Mouse (Mus musculus) lung, postnatal 0 days (tissue): ENCODE measurements around the gene Serpine1. TPM values are rescaled to one million over a fixed set of nuclear protein-coding genes. Genes with fewer than 3 reads are reported as not detected.
A peak's percentile ranks its signal among the peaks of the same experiment; 100 is the strongest.

Source experiments
- ATAC-seq: fragments of 200-750 bp; cut with Nextera tagmentation; 2 replicates; pipeline ENCODE4 v1.8.0; 2017; ENCODE audit warnings: moderate library complexity
- DNase-seq: peaks from one replicate; pipeline ENCODE4 v3.0.0-alpha.2; 2016; ENCODE audit warnings: low spot score
- H3K27ac ChIP-seq: fragments of 300-500 bp; sonication (generic); 2 replicates; pipeline ENCODE4 v1.5.1; 2014; ENCODE audit warnings: antibody characterized with exemption, mild to moderate bottlenecking, low read length, mixed read lengths
- H3K27me3 ChIP-seq: fragments of 300-500 bp; sonication (generic); replicated peaks from 2 replicates; pipeline ENCODE4 v1.6.1; 2014; ENCODE audit warnings: low read length, mixed read lengths; ENCODE audit not compliant: insufficient read depth
- H3K36me3 ChIP-seq: fragments of 300-500 bp; sonication (generic); 2 replicates; pipeline ENCODE4 v1.6.1; 2014; ENCODE audit warnings: low read length, mixed read lengths; ENCODE audit not compliant: insufficient read depth
- H3K4me1 ChIP-seq: fragments of 300-500 bp; sonication (generic); 2 replicates; pipeline ENCODE4 v1.6.1; 2014; ENCODE audit warnings: antibody characterized with exemption, low read depth, low read length, mixed read lengths; ENCODE audit not compliant: insufficient read depth
- H3K4me2 ChIP-seq: fragments of 300-500 bp; sonication (generic); replicated peaks from 2 replicates; pipeline ENCODE4 v1.6.1; 2014; ENCODE audit warnings: low read depth, mild to moderate bottlenecking, low read length, moderate library complexity, mixed read lengths
- H3K4me3 ChIP-seq: fragments of 300-500 bp; sonication (generic); 2 replicates; pipeline ENCODE4 v1.5.1; 2014; ENCODE audit warnings: low read depth, low read length
- H3K9ac ChIP-seq: fragments of 300-500 bp; sonication (generic); replicated peaks from 2 replicates; pipeline ENCODE4 v1.6.1; 2014; ENCODE audit warnings: low read depth, mild to moderate bottlenecking
- H3K9me3 ChIP-seq: fragments of 300-500 bp; sonication (generic); 2 replicates; pipeline ENCODE4 v1.6.1; 2016; ENCODE audit warnings: low read length, mixed read lengths
- CTCF ChIP-seq: IDR thresholded peaks from 2 replicates; pipeline ENCODE4 v1.5.1; 2016; ENCODE audit warnings: antibody characterized with exemption, mild to moderate bottlenecking
- EP300 ChIP-seq: IDR thresholded peaks from 2 replicates; pipeline ENCODE4 v1.6.1; 2016; ENCODE audit warnings: antibody characterized with exemption, mild to moderate bottlenecking, control low read depth
- WGBS: fragments of 180-500 bp; shearing (Covaris S2); extraction: QIAGEN DNeasy Blood & Tissue Kit; methylation state at CpG from one replicate; pipeline ENCODE4 v1.1.7; 2014; 5-methylcytosine and 5-hydroxymethylcytosine counted together
- polyA plus RNA-seq: library from polyadenylated mRNA; unstranded; fragments of >200 nt; fragmentation: Nextera tagmentation; extraction: Ambion mirVana; gene quantifications from 2 replicates; pipeline ENCODE4 v1.2.1, GENCODE M21; 2015

Gene Serpine1
- polyA plus RNA-seq, 1 experiment from 2014 or later, result 1.1 TPM

- H3K4me1 ChIP-seq, result peaks cover 2% of the 10 kb centered on the region; the same call in 1 of the 2 replicates
- 62% methylated on average over 6 of the region's 6 CpGs for WGBS
- ATAC-seq (no peak), DNase-seq (no peak)
- no peak overlapping the region for H3K4me2 ChIP-seq
- no peaks in the 10 kb centered on the region for H3K9me3 ChIP-seq
- H3K4me3 ChIP-seq, result no peak overlapping the region
- H3K27ac ChIP-seq, result no peak overlapping the region
- H3K27me3 ChIP-seq, result no peaks in the 10 kb centered on the region
- H3K9ac ChIP-seq, result no peak overlapping the region
- TF ChIP-seq CTCF (no peak), EP300 (no peak)
- H3K36me3 ChIP-seq, result peaks cover 3% of the 10 kb centered on the region
Observed at GRCm38 (mm10) chr5:137108111-137108510, 36.0 kb upstream of the Serpine1 start.

- Histone ChIP-seq H3K4me1 (peaks cover 2% of the 10 kb centered on the region; the same call in 1 of the 2 replicates), H3K27me3 (no peaks in the 10 kb centered on the region), H3K27ac (no peak overlapping the region), H3K4me2 (no peak overlapping the region), H3K9me3 (no peaks in the 10 kb centered on the region), H3K9ac (no peak overlapping the region), H3K36me3 (no peaks in the 10 kb centered on the region), H3K4me3 (no peak overlapping the region)
- 70% methylated on average over 8 of the region's 8 CpGs for WGBS
- DNase-seq, result no peak
- no peak for ATAC-seq
- TF ChIP-seq CTCF (no peak), EP300 (no peak)
Observed at GRCm38 (mm10) chr5:137107670-137108069, 35.6 kb upstream of the Serpine1 start.

GRCm38 (mm10) chr5:137107024-137107423 lies 35.0 kb upstream of the Serpine1 start:
- peak overlapping the region; percentile 14; the same call in 1 of the 2 replicates for H3K4me2 ChIP-seq
- H3K4me3 ChIP-seq, result no peak overlapping the region
- H3K9ac ChIP-seq, result no peak overlapping the region
- no peaks in the 10 kb centered on the region for H3K27me3 ChIP-seq
- peak; percentile 37; the same call in 1 of the 2 replicates for TF ChIP-seq EP300
- peak; percentile 94 for TF ChIP-seq CTCF
- DNase-seq, result peak; percentile 89
- ATAC-seq, result peak; percentile 61
- no peaks in the 10 kb centered on the region for H3K9me3 ChIP-seq
- H3K36me3 ChIP-seq, result no peaks in the 10 kb centered on the region
- H3K4me1 ChIP-seq, result peaks cover 2% of the 10 kb centered on the region; the same call in 1 of the 2 replicates
- 3% methylated on average over 6 of the region's 6 CpGs for WGBS
- H3K27ac ChIP-seq, result no peak overlapping the region

DNA sequence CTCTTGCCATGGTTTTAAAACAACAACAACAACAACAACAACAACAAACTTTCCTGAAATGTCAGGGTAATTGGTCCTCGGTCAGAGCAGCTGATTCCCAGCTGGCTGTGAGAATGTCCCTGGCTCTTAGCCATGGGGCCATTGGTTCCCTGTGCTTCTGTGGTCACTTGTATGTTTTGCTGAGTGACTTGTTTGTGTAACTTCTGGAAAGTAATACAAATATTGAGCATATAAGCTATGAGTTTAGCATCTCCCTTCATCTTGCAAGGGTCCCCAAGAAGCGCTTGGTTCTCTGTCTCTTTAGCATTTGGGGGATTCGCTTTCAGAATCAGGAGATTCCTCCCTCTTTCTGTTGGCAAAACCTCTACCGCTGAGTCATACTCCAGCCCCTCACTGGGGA lies 34.4 kb upstream of the Serpine1 start:
- TF ChIP-seq EP300 (no peak), CTCF (no peak)
- Histone ChIP-seq H3K4me1 (peaks cover 2% of the 10 kb centered on the region; the same call in 1 of the 2 replicates), H3K4me2 (peak overlapping the region; percentile 14; the same call in 1 of the 2 replicates), H3K36me3 (no peaks in the 10 kb centered on the region), H3K9ac (no peak overlapping the region), H3K9me3 (no peaks in the 10 kb centered on the region), H3K27me3 (no peaks in the 10 kb centered on the region), H3K27ac (no peak overlapping the region), H3K4me3 (no peak overlapping the region)
- WGBS, result 63% methylated on average over 4 of the region's 4 CpGs
- ATAC-seq (peak; percentile 37), DNase-seq (peak; percentile 63)

DNA sequence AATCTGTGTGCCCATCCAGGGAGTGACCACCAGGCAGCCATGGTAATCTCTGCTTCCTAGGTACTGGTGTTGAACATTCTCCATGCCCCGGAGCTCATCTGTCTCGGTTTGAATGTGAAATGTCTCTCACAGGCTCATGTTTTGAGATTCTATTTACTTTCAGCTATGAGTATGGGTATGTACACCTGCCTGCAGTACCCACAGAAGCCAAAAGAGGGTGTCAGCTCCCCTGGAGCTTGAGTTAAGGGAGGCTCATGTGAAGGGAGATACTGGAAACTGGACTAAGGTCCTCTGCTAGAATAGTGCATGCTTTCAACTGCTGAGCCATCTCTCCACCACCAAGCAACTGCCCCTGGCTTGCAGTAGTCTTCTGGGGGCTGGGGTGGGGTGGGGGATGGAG lies 31.9 kb upstream of the Serpine1 start:
- 81% methylated on average over 2 of the region's 2 CpGs for WGBS
- H3K4me2 ChIP-seq, result no peak overlapping the region
- no peaks in the 10 kb centered on the region for H3K36me3 ChIP-seq
- no peak overlapping the region for H3K4me3 ChIP-seq
- H3K4me1 ChIP-seq, result no peaks in the 10 kb centered on the region
- no peak overlapping the region for H3K27ac ChIP-seq
- H3K27me3 ChIP-seq, result no peaks in the 10 kb centered on the region
- TF ChIP-seq CTCF (peak; percentile 9; the same call in 1 of the 2 replicates), EP300 (no peak)
- no peak overlapping the region for H3K9ac ChIP-seq
- ATAC-seq (no peak), DNase-seq (no peak)
- no peaks in the 10 kb centered on the region for H3K9me3 ChIP-seq

DNA sequence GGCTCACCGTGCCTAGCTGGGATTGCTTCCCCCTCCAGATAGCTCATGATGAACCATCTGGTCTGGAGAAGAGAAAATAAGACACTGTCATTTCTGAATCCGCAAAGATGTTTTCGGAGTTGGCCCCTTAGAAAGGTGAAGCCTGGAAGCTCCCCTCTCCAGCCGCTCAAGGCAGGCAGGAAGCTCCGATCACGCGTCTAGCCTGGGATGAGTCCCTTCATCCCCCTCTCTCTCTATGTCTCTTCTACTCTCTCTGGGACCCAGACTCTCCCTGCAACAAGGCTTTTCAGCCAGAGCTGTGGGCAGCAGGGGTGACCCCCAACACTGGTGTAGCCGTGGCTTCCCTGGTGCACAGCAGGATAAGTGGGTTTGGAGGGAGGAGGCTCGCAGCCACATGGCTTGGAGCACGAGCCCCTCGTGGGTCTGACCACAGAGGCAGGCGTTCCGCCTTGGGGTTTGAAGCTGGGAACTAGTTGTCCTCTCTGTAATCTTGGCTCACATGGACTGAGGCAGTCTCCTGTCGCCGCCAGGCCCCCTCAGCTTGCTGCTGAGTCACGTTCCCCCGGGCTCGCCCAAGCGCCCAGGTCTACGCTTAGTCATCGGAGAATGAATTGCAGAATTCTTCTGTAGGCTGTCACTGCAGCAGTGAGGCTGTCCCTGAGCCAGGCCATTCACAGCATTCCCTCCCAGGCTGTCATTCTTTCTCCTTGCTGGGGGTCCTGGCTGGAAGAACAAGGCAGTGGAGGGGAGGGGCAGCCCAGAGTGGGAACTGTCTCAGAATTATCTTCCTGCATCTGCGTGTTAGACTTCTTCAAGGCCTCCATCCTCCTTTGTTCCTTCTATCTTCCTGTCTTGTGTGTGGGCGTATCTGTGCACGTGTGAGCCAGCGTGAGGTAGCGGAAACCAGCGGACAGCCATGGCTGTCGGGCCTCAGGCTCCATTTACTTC lies 30.8 kb upstream of the Serpine1 start:
- Histone ChIP-seq H3K27ac (no peak overlapping the region), H3K36me3 (no peaks in the 10 kb centered on the region), H3K4me3 (no peak overlapping the region), H3K9ac (no peak overlapping the region), H3K9me3 (no peaks in the 10 kb centered on the region), H3K4me2 (no peak overlapping the region), H3K27me3 (no peaks in the 10 kb centered on the region), H3K4me1 (no peaks in the 10 kb centered on the region)
- peak; percentile 63 for ATAC-seq
- WGBS, result 55% methylated on average over 28 of the region's 28 CpGs
- DNase-seq, result peak; percentile 72
- TF ChIP-seq CTCF, result no peak
- TF ChIP-seq EP300, result peak; percentile 33; the same call in 1 of the 2 replicates
